Mouse (Mus musculus): ENCODE results near the gene Mfsd12.

DNA sequence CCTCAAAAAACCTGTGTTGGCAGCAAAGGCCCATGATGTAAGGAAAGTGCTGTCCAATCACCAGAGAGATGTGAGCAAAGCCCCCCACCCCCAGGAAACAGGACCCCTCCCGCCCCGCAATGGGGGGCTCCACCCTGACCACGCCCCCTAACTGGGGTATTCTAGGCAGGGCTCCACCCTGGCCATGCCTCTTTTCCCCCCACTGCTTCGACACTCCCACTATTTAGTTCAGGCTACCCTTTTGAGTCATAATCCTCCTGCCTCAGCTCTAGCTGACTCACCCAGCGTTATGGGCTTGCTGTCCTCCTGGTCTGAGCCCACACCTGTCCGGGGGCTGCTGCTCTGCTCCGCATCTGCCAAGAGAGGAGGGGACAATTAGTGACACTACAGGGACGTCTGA lies 52.0 kb downstream of the Mfsd12 start:
- TF ChIP-seq CTCF (IDR thresholded peaks at IDR 0.05; ENCODE audit: borderline replicate concordance, insufficient read depth, low read length) (no peak), POLR2A (IDR thresholded peaks at IDR 0.05; ENCODE audit: low read depth, low read length) (no peak)

Measured in embryonic fibroblast, embryonic 13.5 days (primary cell).